Mouse (Mus musculus) kidney, embryonic 15.5 days (tissue): ENCODE results near the gene Ajap1. TPM values are rescaled to one million over a fixed set of nuclear protein-coding genes. Genes with fewer than 3 reads are reported as not detected.

Experiments
- ATAC-seq: fragments of 200-750 bp; cut with Nextera tagmentation; replicated peaks from 2 replicates; pipeline ENCODE4 v1.8.0; 2017; ENCODE audit warnings: moderate TSS enrichment; ENCODE audit not compliant: low FRiP score
- H3K27ac ChIP-seq: fragments of 300-500 bp; sonication (generic); 2 replicates; pipeline ENCODE4 v1.5.1; 2015; ENCODE audit warnings: mild to moderate bottlenecking, inconsistent platforms
- H3K27me3 ChIP-seq: fragments of 300-500 bp; sonication (generic); 2 replicates; pipeline ENCODE4 v1.6.1; 2015; ENCODE audit warnings: inconsistent platforms
- H3K36me3 ChIP-seq: fragments of 300-500 bp; sonication (generic); 2 replicates; pipeline ENCODE4 v1.6.1; 2015; ENCODE audit warnings: inconsistent platforms
- H3K4me1 ChIP-seq: fragments of 300-500 bp; sonication (generic); 2 replicates; pipeline ENCODE4 v1.6.1; 2015; ENCODE audit warnings: inconsistent platforms
- H3K4me2 ChIP-seq: fragments of 300-500 bp; sonication (generic); 2 replicates; pipeline ENCODE4 v1.6.1; 2015; ENCODE audit warnings: moderate library complexity, mild to moderate bottlenecking, inconsistent platforms
- H3K4me3 ChIP-seq: fragments of 300-500 bp; sonication (generic); replicated peaks from 2 replicates; pipeline ENCODE4 v1.5.1; 2015; ENCODE audit warnings: mild to moderate bottlenecking, inconsistent platforms
- H3K9ac ChIP-seq: fragments of 300-500 bp; sonication (generic); 2 replicates; pipeline ENCODE4 v1.6.1; 2015; ENCODE audit warnings: mild to moderate bottlenecking, inconsistent platforms
- H3K9me3 ChIP-seq: fragments of 300-500 bp; sonication (generic); replicated peaks from 2 replicates; pipeline ENCODE4 v1.6.1; 2016; ENCODE audit warnings: inconsistent platforms
- WGBS: fragments of 180-500 bp; shearing (Covaris S2); methylation state at CpG from one replicate; pipeline ENCODE4 v1.1.7; 2015; ENCODE audit warnings: mixed read lengths; 5-methylcytosine and 5-hydroxymethylcytosine counted together
- polyA plus RNA-seq: library from polyadenylated mRNA; unstranded; fragments of >200 nt; fragmentation: Nextera tagmentation; extraction: Ambion mirVana; gene quantifications from 2 replicates; pipeline ENCODE4 v1.2.1, GENCODE M21; 2015

Gene Ajap1
- polyA plus RNA-seq, 1 experiment from 2014 or later = 2.6 TPM

GRCm38 (mm10) chr4:153439868-153440267, 42.7 kb downstream of the Ajap1 start:
- no peak for ATAC-seq
- H3K4me1 ChIP-seq = 0 out of 2 replicates have a peak, but pooled peaks cover 4% of the 10 kb centered on the region
- H3K9ac ChIP-seq = no peak overlapping the region
- no peak overlapping the region for H3K4me2 ChIP-seq
- no peaks in the 10 kb centered on the region for H3K27me3 ChIP-seq
- no peak overlapping the region for H3K4me3 ChIP-seq
- no peaks in the 10 kb centered on the region for H3K36me3 ChIP-seq
- H3K9me3 ChIP-seq = no peaks in the 10 kb centered on the region
- H3K27ac ChIP-seq = no peak overlapping the region
- 77% methylated on average over 11 of the region's 11 CpGs for WGBS

GRCm38 (mm10) chr4:153439031-153439430, 43.6 kb downstream of the Ajap1 start:
- Histone ChIP-seq H3K4me1 (0 out of 2 replicates have a peak, but pooled peaks cover 4% of the 10 kb centered on the region), H3K9me3 (no peaks in the 10 kb centered on the region), H3K9ac (no peak overlapping the region), H3K27ac (no peak overlapping the region), H3K36me3 (no peaks in the 10 kb centered on the region), H3K27me3 (no peaks in the 10 kb centered on the region), H3K4me2 (no peak overlapping the region), H3K4me3 (no peak overlapping the region)
- ATAC-seq = no peak
- WGBS = 73% methylated on average over 12 of the region's 12 CpGs

DNA sequence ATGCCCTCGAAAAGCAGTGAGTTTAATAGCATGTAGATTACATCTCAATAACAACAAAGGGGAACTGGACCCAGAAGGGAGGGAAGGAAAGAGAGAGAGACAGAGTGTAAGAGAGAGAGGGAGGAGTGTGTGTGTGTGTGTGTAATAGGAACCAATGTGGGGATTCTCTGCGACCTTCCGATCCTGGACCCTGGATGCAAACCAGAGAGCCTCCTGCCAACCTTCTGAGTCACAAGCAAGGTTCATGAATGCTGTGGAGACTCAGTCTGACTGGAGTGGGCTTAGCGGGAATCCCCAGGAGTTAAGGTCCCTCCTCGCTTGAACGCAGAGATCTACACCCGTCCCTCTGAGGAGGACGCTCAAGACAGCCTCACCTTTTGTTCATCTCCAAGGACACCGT, 45.4 kb downstream of the Ajap1 start:
- Histone ChIP-seq H3K4me2 (no peak overlapping the region), H3K4me1 (0 out of 2 replicates have a peak, but pooled peaks cover 4% of the 10 kb centered on the region), H3K9me3 (no peaks in the 10 kb centered on the region), H3K36me3 (no peaks in the 10 kb centered on the region), H3K27me3 (no peaks in the 10 kb centered on the region), H3K9ac (no peak overlapping the region), H3K27ac (no peak overlapping the region), H3K4me3 (no peak overlapping the region)
- 63% methylated on average over 9 of the region's 9 CpGs for WGBS
- ATAC-seq = no peak

- whole genome bisulfite sequencing = 63% methylated on average over 5 of the region's 5 CpGs
These were observed 46.7 kb downstream of the Ajap1 start for GRCm38 (mm10) chr4:153435917-153436316.

DNA sequence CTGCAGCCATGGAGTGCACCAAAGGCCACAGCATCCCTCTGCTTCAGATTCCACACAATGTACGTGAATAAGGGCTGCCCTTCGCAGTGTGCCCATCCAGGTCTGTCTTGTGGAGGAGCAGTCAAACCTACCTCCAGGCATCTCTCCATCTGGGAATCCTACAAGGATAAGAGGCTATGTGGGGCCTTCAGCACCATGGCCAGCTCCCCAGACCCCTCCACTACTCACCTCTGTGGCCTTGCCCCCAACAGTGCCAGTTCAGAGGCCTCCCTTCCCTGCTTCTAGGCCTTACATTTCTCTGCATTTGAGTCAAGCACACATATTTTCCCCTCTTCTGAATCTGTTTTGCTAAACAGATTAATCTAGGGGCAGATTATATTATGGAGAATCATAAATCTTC, 52.6 kb downstream of the Ajap1 start:
- no peak for ATAC-seq
- 81% methylated on average over 2 of the region's 2 CpGs for WGBS
- Histone ChIP-seq H3K36me3 (no peaks in the 10 kb centered on the region; the same call in 1 of the 2 replicates), H3K9me3 (no peaks in the 10 kb centered on the region), H3K27ac (no peak overlapping the region), H3K9ac (no peak overlapping the region), H3K4me3 (no peak overlapping the region), H3K4me2 (no peak overlapping the region), H3K4me1 (peaks cover 11% of the 10 kb centered on the region), H3K27me3 (no peaks in the 10 kb centered on the region)

More at GRCm38 (mm10) chr4:153435917-153436316, 46.7 kb downstream of the Ajap1 start:
- no peak overlapping the region for H3K4me3 ChIP-seq
- H3K4me2 ChIP-seq = no peak overlapping the region
- no peak overlapping the region for H3K27ac ChIP-seq
- no peaks in the 10 kb centered on the region for H3K9me3 ChIP-seq
- no peak for ATAC-seq
- H3K36me3 ChIP-seq = no peaks in the 10 kb centered on the region
- no peaks in the 10 kb centered on the region for H3K27me3 ChIP-seq
- H3K9ac ChIP-seq = no peak overlapping the region
- H3K4me1 ChIP-seq = 0 out of 2 replicates have a peak, but pooled peaks cover 4% of the 10 kb centered on the region

DNA sequence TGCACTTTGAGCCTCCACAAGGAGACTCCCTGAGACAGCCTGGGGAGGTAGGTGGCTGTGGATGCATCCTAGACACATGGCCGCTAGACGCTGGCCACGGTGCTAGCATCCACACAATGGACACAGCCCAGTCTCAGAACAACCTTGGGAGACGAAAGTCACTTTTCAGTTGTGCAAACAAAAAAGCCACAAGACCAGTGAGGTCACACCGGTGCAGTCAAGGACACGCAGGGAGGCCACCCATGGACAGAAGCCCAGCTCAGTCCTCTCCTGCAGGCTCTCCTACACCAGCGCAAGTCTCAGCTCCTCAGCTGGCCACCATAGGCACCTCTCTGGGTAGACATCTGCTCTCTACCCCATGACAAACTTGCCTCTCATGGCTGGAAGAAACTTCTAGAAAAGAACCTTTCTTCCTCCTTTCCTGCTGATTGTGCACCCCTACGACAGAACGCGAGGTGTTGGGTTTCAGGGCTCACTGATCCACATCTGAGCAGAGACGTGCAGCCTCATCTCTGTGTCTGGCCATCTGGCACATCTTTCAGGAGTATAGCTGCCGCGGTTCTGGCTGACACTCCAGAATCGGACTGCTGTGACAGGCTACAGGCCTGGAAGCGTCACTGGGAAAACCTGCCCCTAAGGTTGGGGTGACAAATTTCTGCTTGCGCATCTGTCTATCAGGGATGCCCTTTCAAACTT, 56.5 kb downstream of the Ajap1 start:
- Histone ChIP-seq H3K4me3 (no peak overlapping the region), H3K9ac (no peak overlapping the region), H3K36me3 (no peaks in the 10 kb centered on the region; the same call in 1 of the 2 replicates), H3K27me3 (no peaks in the 10 kb centered on the region), H3K27ac (0 out of 2 replicates have a peak overlapping the region, but pooled peaks have one; percentile 32), H3K9me3 (no peaks in the 10 kb centered on the region), H3K4me2 (no peak overlapping the region), H3K4me1 (peaks cover 10% of the 10 kb centered on the region)
- ATAC-seq = 0 out of 2 replicates have a peak, but pooled peaks have one; percentile 42
- WGBS = 50% methylated on average over 16 of the region's 16 CpGs

DNA sequence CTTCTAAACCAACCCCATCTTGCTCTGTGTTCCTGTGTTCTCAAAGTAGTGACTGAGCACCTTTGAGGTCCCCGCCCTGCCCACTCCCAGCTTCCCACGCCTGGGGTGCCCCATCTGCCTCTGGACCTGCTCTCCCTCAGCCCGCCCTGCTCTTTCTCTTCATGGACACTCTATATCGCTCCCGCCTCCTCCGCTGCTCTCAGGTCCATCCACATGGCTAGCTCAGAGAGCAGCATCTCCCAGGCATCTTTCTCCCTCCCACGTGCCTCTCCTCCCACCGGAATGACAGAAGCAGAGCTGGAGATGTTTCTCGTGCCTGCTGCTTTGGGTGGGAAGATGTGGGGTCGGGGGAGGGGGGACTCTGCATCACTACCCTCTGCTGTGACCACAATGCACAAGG, 58.3 kb downstream of the Ajap1 start:
- peaks cover 12% of the 10 kb centered on the region for H3K4me1 ChIP-seq
- H3K9ac ChIP-seq = no peak overlapping the region
- H3K27me3 ChIP-seq = peaks cover 5% of the 10 kb centered on the region; the same call in 1 of the 2 replicates
- H3K4me2 ChIP-seq = no peak overlapping the region
- no peaks in the 10 kb centered on the region for H3K36me3 ChIP-seq
- no peak overlapping the region for H3K27ac ChIP-seq
- no peak for ATAC-seq
- no peak overlapping the region for H3K4me3 ChIP-seq
- WGBS = 61% methylated on average over 10 of the region's 10 CpGs
- H3K9me3 ChIP-seq = no peaks in the 10 kb centered on the region

DNA sequence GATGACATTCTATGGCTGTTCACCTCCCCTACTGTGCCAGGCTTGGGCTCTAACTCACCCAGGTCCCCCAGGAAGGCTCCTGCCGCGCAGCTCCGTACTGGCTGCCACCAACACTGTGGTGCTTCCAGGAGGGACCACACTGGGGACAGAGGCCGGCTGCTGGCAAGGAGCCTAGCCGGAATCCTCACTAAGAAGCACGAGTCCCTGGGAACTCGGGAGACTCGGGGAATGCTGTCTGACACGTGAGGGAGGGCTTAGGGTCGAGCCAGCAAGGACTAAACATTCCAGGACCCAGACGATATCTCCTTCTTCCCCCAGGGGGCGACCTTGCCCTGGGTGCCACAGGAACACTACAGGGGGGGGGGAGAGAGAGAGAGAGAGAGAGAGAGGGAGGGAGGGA, 64.7 kb downstream of the Ajap1 start:
- H3K36me3 ChIP-seq = no peaks in the 10 kb centered on the region
- H3K4me3 ChIP-seq = peak overlapping the region; percentile 39
- WGBS = 2% methylated on average over 10 of the region's 12 CpGs
- H3K9me3 ChIP-seq = no peaks in the 10 kb centered on the region
- no peak for ATAC-seq
- peaks cover 17% of the 10 kb centered on the region; the same call in 1 of the 2 replicates for H3K27me3 ChIP-seq
- peaks cover 15% of the 10 kb centered on the region for H3K4me1 ChIP-seq
- no peak overlapping the region for H3K27ac ChIP-seq
- peak overlapping the region; percentile 56 for H3K4me2 ChIP-seq
- H3K9ac ChIP-seq = no peak overlapping the region

- H3K4me1 ChIP-seq = peaks cover 15% of the 10 kb centered on the region
- H3K4me2 ChIP-seq = peak overlapping the region; percentile 56
- no peaks in the 10 kb centered on the region for H3K36me3 ChIP-seq
- H3K27ac ChIP-seq = no peak overlapping the region
- no peaks in the 10 kb centered on the region for H3K9me3 ChIP-seq
- peak overlapping the region; percentile 39 for H3K4me3 ChIP-seq
- peak; percentile 87 for ATAC-seq
- no peak overlapping the region for H3K9ac ChIP-seq
- WGBS = 2% methylated on average over 22 of the region's 23 CpGs
- H3K27me3 ChIP-seq = peaks cover 17% of the 10 kb centered on the region; the same call in 1 of the 2 replicates
These were observed 65.3 kb downstream of the Ajap1 start for GRCm38 (mm10) chr4:153417164-153417896.

DNA sequence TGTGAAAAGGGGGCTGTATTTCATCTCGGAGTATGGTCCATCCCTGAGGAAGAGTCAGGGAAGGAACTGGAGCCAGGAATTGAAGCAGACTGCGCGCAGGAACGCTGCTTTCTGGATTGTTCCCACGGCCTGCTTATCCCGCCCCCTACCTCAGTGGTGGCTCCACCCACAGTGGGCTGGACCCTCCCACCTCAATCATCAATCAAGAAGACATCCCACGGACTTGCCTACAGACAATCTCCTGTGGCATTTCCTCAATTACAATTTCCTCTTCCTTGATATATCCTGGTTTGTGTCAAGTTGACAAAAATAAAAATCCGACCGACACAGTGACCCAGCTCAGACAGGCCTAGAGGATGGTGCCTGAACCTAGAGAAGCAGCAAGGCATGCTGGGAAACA, 66.5 kb downstream of the Ajap1 start:
- ATAC-seq = no peak
- no peak overlapping the region for H3K4me2 ChIP-seq
- WGBS = 54% methylated on average over 9 of the region's 9 CpGs

GRCm38 (mm10) chr4:153398421-153398820, 84.2 kb downstream of the Ajap1 start:
- WGBS = 67% methylated on average over 8 of the region's 8 CpGs
- Histone ChIP-seq H3K4me3 (no peak overlapping the region), H3K9me3 (no peaks in the 10 kb centered on the region), H3K36me3 (no peaks in the 10 kb centered on the region), H3K4me1 (no peaks in the 10 kb centered on the region), H3K4me2 (no peak overlapping the region), H3K27me3 (no peaks in the 10 kb centered on the region), H3K9ac (no peak overlapping the region), H3K27ac (no peak overlapping the region)
- ATAC-seq = no peak

More for the DNA sequence above, 66.5 kb downstream of the Ajap1 start:
- Histone ChIP-seq H3K36me3 (no peaks in the 10 kb centered on the region), H3K4me3 (no peak overlapping the region), H3K27me3 (peaks cover 17% of the 10 kb centered on the region; the same call in 1 of the 2 replicates), H3K27ac (no peak overlapping the region), H3K9ac (no peak overlapping the region), H3K9me3 (no peaks in the 10 kb centered on the region), H3K4me1 (peaks cover 15% of the 10 kb centered on the region)

DNA sequence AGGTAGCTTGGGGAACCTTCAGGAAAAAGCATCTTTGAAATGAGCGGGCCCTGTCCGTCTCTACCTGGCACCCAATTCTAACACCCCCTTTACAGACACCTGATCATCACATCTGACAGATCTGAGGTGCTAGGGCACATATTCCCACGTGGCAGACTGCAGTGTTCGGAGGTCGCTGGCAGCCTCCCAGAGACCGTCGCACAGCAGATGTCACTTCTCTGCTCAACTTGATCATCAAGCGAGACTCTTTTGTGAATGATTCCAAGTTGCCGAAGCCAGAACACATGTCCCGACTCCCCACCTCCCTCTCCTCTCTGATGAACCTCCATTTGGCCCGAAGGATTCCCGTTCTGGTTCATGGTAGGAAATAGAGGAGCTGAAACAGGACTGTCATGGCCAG, 95.1 kb downstream of the Ajap1 start:
- no peak for ATAC-seq
- no peaks in the 10 kb centered on the region for H3K36me3 ChIP-seq
- 89% methylated on average over 12 of the region's 12 CpGs for WGBS

More for the DNA sequence above, 95.1 kb downstream of the Ajap1 start:
- Histone ChIP-seq H3K4me2 (no peak overlapping the region), H3K27me3 (no peaks in the 10 kb centered on the region), H3K9ac (no peak overlapping the region), H3K4me1 (no peaks in the 10 kb centered on the region), H3K27ac (no peak overlapping the region), H3K4me3 (no peak overlapping the region), H3K9me3 (no peaks in the 10 kb centered on the region; the same call in 1 of the 2 replicates)
